Mouse (Mus musculus): ENCODE data around the gene Pask. TPM values are rescaled to one million over a fixed set of nuclear protein-coding genes. Genes with fewer than 3 reads are reported as not detected.
A peak's percentile ranks its signal among the peaks of the same experiment; 100 is the strongest.

Pask gene
- polyA plus RNA-seq, 1 experiment from 2014 or later = 19.7 TPM

- no peak overlapping the region for H3K27ac ChIP-seq (replicated peaks; ENCODE audit: low read depth, low read length)
- no peaks in the 10 kb centered on the region for H3K4me1 ChIP-seq (ENCODE audit: control insufficient read depth, insufficient read depth, low read length)
- no peak overlapping the region for H3K4me2 ChIP-seq (ENCODE audit: low read depth, low read length)
- H3K36me3 ChIP-seq (replicated peaks; ENCODE audit: control insufficient read depth, insufficient read depth, low read depth, low read length) = no peaks in the 10 kb centered on the region
- no peaks in the 10 kb centered on the region for H3K9me3 ChIP-seq (replicated peaks; ENCODE audit: control insufficient read depth, low read length)
- DNase-seq (ENCODE audit: low spot score) (no peak), ATAC-seq (replicated peaks; ENCODE audit: insufficient number of reproducible peaks, low FRiP score, low TSS enrichment, low read depth) (no peak)
- WGBS = 80% methylated on average over 6 of the region's 6 CpGs
- no peak overlapping the region for H3K4me3 ChIP-seq (ENCODE audit: low read depth, low read length)
- no peaks in the 10 kb centered on the region for H3K27me3 ChIP-seq (ENCODE audit: control insufficient read depth, insufficient read depth, low read length)
- no peak overlapping the region for H3K9ac ChIP-seq (replicated peaks; ENCODE audit: low read length)
Observed at GRCm38 (mm10) chr1:93275561-93275960, 67.7 kb downstream of the Pask start.

GRCm38 (mm10) chr1:93272409-93272821 is 70.9 kb downstream of the Pask start:
- ATAC-seq (replicated peaks; ENCODE audit: insufficient number of reproducible peaks, low FRiP score, low TSS enrichment, low read depth) = peak; percentile 66
- Histone ChIP-seq H3K36me3 (replicated peaks; ENCODE audit: control insufficient read depth, insufficient read depth, low read depth, low read length) (no peaks in the 10 kb centered on the region), H3K27ac (replicated peaks; ENCODE audit: low read depth, low read length) (no peak overlapping the region), H3K4me2 (ENCODE audit: low read depth, low read length) (no peak overlapping the region), H3K4me1 (ENCODE audit: control insufficient read depth, insufficient read depth, low read length) (no peaks in the 10 kb centered on the region), H3K27me3 (ENCODE audit: control insufficient read depth, insufficient read depth, low read length) (no peaks in the 10 kb centered on the region), H3K4me3 (ENCODE audit: low read depth, low read length) (no peak overlapping the region), H3K9ac (replicated peaks; ENCODE audit: low read length) (no peak overlapping the region), H3K9me3 (replicated peaks; ENCODE audit: control insufficient read depth, low read length) (no peaks in the 10 kb centered on the region)
- 5% methylated on average over 16 of the region's 16 CpGs for WGBS
- DNase-seq (ENCODE audit: low spot score) = peak; percentile 74

GRCm38 (mm10) chr1:93271751-93272150 is 71.5 kb downstream of the Pask start:
- Histone ChIP-seq H3K9me3 (replicated peaks; ENCODE audit: control insufficient read depth, low read length) (no peaks in the 10 kb centered on the region), H3K4me3 (ENCODE audit: low read depth, low read length) (no peak overlapping the region), H3K9ac (replicated peaks; ENCODE audit: low read length) (no peak overlapping the region), H3K27ac (replicated peaks; ENCODE audit: low read depth, low read length) (no peak overlapping the region), H3K27me3 (ENCODE audit: control insufficient read depth, insufficient read depth, low read length) (no peaks in the 10 kb centered on the region), H3K4me2 (ENCODE audit: low read depth, low read length) (no peak overlapping the region), H3K36me3 (replicated peaks; ENCODE audit: control insufficient read depth, insufficient read depth, low read depth, low read length) (no peaks in the 10 kb centered on the region), H3K4me1 (ENCODE audit: control insufficient read depth, insufficient read depth, low read length) (no peaks in the 10 kb centered on the region)
- WGBS = 78% methylated on average over 6 of the region's 6 CpGs
- no peak for ATAC-seq (replicated peaks; ENCODE audit: insufficient number of reproducible peaks, low FRiP score, low TSS enrichment, low read depth)
- DNase-seq (ENCODE audit: low spot score) = no peak

GRCm38 (mm10) chr1:93270516-93271240 is 72.6 kb downstream of the Pask start:
- no peak for DNase-seq (ENCODE audit: low spot score)
- no peak for ATAC-seq (replicated peaks; ENCODE audit: insufficient number of reproducible peaks, low FRiP score, low TSS enrichment, low read depth)
- no peak overlapping the region for H3K9ac ChIP-seq (replicated peaks; ENCODE audit: low read length)
- no peaks in the 10 kb centered on the region for H3K4me1 ChIP-seq (ENCODE audit: control insufficient read depth, insufficient read depth, low read length)
- H3K27ac ChIP-seq (replicated peaks; ENCODE audit: low read depth, low read length) = no peak overlapping the region
- 59% methylated on average over 3 of the region's 3 CpGs for WGBS
- no peaks in the 10 kb centered on the region for H3K36me3 ChIP-seq (replicated peaks; ENCODE audit: control insufficient read depth, insufficient read depth, low read depth, low read length)
- no peak overlapping the region for H3K4me2 ChIP-seq (ENCODE audit: low read depth, low read length)
- H3K9me3 ChIP-seq (replicated peaks; ENCODE audit: control insufficient read depth, low read length) = no peaks in the 10 kb centered on the region
- H3K27me3 ChIP-seq (ENCODE audit: control insufficient read depth, insufficient read depth, low read length) = no peaks in the 10 kb centered on the region
- no peak overlapping the region for H3K4me3 ChIP-seq (ENCODE audit: low read depth, low read length)

- 83% methylated on average over 2 of the region's 2 CpGs for WGBS
- Histone ChIP-seq H3K4me3 (ENCODE audit: low read depth, low read length) (no peak overlapping the region), H3K4me1 (ENCODE audit: control insufficient read depth, insufficient read depth, low read length) (no peaks in the 10 kb centered on the region), H3K9ac (replicated peaks; ENCODE audit: low read length) (no peak overlapping the region), H3K27me3 (ENCODE audit: control insufficient read depth, insufficient read depth, low read length) (no peaks in the 10 kb centered on the region), H3K9me3 (replicated peaks; ENCODE audit: control insufficient read depth, low read length) (no peaks in the 10 kb centered on the region), H3K27ac (replicated peaks; ENCODE audit: low read depth, low read length) (no peak overlapping the region), H3K4me2 (ENCODE audit: low read depth, low read length) (no peak overlapping the region), H3K36me3 (replicated peaks; ENCODE audit: control insufficient read depth, insufficient read depth, low read depth, low read length) (no peaks in the 10 kb centered on the region)
- DNase-seq (ENCODE audit: low spot score) (no peak), ATAC-seq (replicated peaks; ENCODE audit: insufficient number of reproducible peaks, low FRiP score, low TSS enrichment, low read depth) (no peak)
Observed at GRCm38 (mm10) chr1:93268246-93268645, 75.0 kb downstream of the Pask start.

- ATAC-seq (replicated peaks; ENCODE audit: insufficient number of reproducible peaks, low FRiP score, low TSS enrichment, low read depth) = no peak
- Histone ChIP-seq H3K36me3 (replicated peaks; ENCODE audit: control insufficient read depth, insufficient read depth, low read depth, low read length) (no peaks in the 10 kb centered on the region), H3K4me1 (ENCODE audit: control insufficient read depth, insufficient read depth, low read length) (no peaks in the 10 kb centered on the region), H3K4me2 (ENCODE audit: low read depth, low read length) (no peak overlapping the region), H3K9ac (replicated peaks; ENCODE audit: low read length) (no peak overlapping the region), H3K27ac (replicated peaks; ENCODE audit: low read depth, low read length) (no peak overlapping the region), H3K27me3 (ENCODE audit: control insufficient read depth, insufficient read depth, low read length) (no peaks in the 10 kb centered on the region), H3K9me3 (replicated peaks; ENCODE audit: control insufficient read depth, low read length) (no peaks in the 10 kb centered on the region), H3K4me3 (ENCODE audit: low read depth, low read length) (no peak overlapping the region)
- DNase-seq (ENCODE audit: low spot score) = peak; percentile 63
- WGBS = 31% methylated on average over 3 of the region's 3 CpGs
Observed at GRCm38 (mm10) chr1:93267207-93267606, 76.1 kb downstream of the Pask start.

Small RNA genes lying within 50 kb of the gene (microRNA-seq; reads per million reads assigned to microRNA genes)
- not detected for gene Mir6345 (ENCODE audit: borderline number of aligned reads)
- gene Mir6901 (ENCODE audit: borderline number of aligned reads) = not detected
- gene Mir6902 (ENCODE audit: borderline number of aligned reads) = not detected

Other genes starting within 250 kb of the Pask start
- gene Kif1a, start 241.5 kb downstream of the Pask start, polyA plus RNA-seq (2014; fragmentation: Nextera tagmentation; extraction: Ambion mirVana) = 19.9 and 26.0 TPM in 2 replicates
- not detected in 2 replicates for gene Agxt, start 208.2 kb downstream of the Pask start, polyA plus RNA-seq (2014; fragmentation: Nextera tagmentation; extraction: Ambion mirVana)
- 0.08 and 0.36 TPM in 2 replicates for gene 2310007B03Rik, start 182.5 kb downstream of the Pask start, polyA plus RNA-seq (2014; fragmentation: Nextera tagmentation; extraction: Ambion mirVana)
- gene Crocc2, start 174.8 kb downstream of the Pask start, polyA plus RNA-seq (2014; fragmentation: Nextera tagmentation; extraction: Ambion mirVana) = 0.14 and 0.25 TPM in 2 replicates
- gene Sned1, start 107.6 kb downstream of the Pask start, polyA plus RNA-seq (2014; fragmentation: Nextera tagmentation; extraction: Ambion mirVana) = 5.3 and 5.6 TPM in 2 replicates
- 32.5 and 34.9 TPM in 2 replicates for gene Mterf4, start 37.6 kb downstream of the Pask start, polyA plus RNA-seq (2014; fragmentation: Nextera tagmentation; extraction: Ambion mirVana)
- gene Ppp1r7, start 628 bp downstream of the Pask start, polyA plus RNA-seq (2014; fragmentation: Nextera tagmentation; extraction: Ambion mirVana) = 85.5 and 112 TPM in 2 replicates
- gene Ano7, start 30.4 kb upstream of the Pask start, polyA plus RNA-seq (2014; fragmentation: Nextera tagmentation; extraction: Ambion mirVana) = 0.06 and 0.42 TPM in 2 replicates
- gene Hdlbp, start 135.3 kb upstream of the Pask start, polyA plus RNA-seq (2014; fragmentation: Nextera tagmentation; extraction: Ambion mirVana) = 106 TPM in 2 replicates
- gene Farp2, start 168.6 kb upstream of the Pask start, polyA plus RNA-seq (2014; fragmentation: Nextera tagmentation; extraction: Ambion mirVana) = 6.9 and 7.7 TPM in 2 replicates